Mouse (Mus musculus) urinary bladder, postnatal 36 days (tissue): ENCODE results near the gene Slc8a1.
A peak's percentile ranks its signal among the peaks of the same experiment; 100 is the strongest.

Source experiments
- DNase-seq, 2 experiments: peaks; one replicate each; pipeline ENCODE4 v3.0.0; 2022; ENCODE audit warnings: low spot score in 2 of 2, mixed read lengths in 1 of 2

Slc8a1 gene

DNA sequence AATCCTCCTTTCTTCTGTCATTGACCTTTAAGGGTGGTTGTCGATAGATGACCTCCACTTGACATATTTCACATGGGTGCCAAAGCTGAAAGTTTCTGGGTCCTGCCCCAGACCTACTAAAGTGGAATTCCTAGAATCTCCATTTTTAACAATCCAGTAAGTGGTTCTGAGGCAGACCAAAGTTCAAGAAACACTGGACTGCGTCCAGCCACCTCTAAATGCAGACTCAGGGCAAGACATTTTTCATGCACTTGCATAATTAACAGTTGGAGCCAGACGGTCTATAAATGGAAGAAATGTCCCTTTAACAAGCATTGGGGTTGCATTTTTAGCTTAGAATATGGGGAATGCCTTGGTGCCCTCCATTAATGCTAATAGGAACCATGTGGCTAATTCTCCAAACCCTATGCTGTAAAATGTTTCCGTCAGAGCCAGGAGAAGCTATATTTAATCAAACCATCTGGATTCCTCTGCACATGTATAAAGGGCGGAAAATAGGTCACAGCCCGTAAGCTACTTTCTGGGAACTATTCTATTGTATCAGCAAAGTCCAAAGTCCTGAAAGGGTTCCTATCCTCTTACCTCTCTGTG is 224.7 kb downstream of the Slc8a1 start:
- DNase-seq: no peak

DNA sequence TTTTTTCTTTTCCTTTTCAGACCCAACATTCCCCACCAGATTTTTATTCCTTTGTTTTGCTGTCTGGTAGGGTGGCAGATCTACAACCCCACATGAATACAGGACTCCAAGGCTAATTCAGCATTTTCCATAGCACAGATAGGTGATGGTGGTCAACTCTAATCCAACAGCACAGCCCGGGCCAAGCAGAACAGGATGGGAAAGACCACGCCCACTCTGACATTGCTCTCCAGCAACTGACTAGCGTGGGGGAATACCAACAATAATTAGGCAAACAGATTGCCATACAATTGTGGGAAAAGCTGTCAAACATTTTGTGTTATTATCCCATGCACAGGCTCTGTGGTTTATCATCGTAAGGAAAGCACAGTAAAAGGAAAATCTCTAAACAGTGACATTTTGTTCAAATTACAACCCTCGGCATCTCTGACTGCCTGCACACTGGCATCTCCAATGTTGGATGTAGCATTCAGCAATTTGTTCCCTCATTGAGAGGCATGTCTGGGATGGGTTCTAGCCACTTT is 233.0 kb downstream of the Slc8a1 start:
- DNase-seq: no peak

DNA sequence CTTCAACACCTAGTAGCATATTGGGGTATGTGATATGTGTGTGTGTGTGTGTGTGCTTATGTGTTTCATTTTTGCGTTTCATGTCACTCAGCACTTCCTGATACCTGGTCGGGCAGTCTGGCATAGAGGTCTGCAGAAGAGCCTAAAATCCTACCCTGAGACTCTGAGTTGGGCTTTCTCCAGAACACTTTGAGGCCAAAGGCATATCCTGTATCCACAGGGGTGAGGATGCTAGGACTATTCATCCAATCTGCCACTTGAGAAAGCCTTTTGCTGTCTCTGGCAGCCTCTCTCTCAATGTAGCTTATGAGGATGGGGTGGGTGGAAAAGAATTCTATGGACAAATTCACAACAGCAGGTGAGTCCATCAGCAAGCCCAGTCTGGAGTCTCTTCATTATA is 234.1 kb downstream of the Slc8a1 start:
- no peak for DNase-seq

DNA sequence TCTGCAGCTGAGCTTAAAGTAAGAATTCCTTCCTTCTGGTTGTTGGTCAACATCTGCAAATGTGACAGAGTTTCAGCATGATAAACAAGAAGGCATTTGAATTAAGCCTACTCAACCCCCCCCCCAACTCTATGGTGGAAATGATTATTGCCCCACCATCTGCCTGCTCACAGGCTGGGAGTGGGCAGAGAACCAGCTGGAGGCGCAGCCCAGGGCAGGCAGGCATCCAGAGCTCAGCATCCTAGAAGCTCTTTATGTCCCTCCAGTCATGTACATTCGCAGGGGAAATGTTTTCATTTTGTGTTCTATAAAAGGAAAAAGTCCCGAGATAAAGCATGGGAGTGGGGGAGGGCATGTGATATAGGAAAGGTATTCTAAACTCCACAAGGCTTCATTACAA is 235.4 kb downstream of the Slc8a1 start:
- DNase-seq: no peak

GRCm38 (mm10) chr17:81500686-81501407 is 237.3 kb downstream of the Slc8a1 start:
- DNase-seq: no peak

DNA sequence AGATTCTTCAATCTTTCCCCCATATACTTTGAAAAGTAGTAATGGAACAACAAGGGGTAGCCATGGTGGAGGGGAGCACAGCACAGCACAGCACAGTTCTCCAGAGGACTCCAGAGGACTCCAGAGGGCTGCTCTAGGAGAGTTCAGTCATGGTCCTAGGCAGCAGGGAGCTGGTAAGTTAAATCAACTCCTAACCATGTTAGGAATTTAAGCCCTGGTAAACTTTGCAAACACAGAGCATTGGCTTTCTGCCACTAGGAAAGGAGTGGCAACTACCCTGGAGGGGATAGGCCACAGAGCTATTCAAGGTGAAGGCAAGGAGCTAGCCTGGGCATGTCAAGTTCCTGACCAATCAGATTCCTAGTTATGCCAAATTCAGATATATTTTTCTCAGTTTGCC is 240.3 kb downstream of the Slc8a1 start:
- peak; percentile 33 to 58 for DNase-seq

DNA sequence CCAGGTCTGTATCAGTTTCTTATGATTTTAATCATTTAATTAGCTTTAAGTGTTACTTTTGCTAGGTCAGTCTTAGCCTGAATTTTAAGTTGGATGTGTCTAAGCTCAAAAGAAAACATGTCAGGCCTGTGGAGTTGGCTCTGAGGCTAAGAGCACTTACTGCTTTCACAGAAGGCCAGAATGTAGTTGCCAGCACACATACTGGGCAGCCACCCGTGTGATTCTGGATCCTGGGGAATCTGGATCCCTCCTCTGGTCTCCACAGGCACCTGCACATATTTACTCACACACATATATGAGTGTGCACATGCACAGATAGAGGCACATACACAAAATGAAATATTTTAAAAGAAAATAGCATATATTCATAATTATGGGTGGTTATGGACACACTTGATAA is 241.6 kb downstream of the Slc8a1 start:
- no peak for DNase-seq

DNA sequence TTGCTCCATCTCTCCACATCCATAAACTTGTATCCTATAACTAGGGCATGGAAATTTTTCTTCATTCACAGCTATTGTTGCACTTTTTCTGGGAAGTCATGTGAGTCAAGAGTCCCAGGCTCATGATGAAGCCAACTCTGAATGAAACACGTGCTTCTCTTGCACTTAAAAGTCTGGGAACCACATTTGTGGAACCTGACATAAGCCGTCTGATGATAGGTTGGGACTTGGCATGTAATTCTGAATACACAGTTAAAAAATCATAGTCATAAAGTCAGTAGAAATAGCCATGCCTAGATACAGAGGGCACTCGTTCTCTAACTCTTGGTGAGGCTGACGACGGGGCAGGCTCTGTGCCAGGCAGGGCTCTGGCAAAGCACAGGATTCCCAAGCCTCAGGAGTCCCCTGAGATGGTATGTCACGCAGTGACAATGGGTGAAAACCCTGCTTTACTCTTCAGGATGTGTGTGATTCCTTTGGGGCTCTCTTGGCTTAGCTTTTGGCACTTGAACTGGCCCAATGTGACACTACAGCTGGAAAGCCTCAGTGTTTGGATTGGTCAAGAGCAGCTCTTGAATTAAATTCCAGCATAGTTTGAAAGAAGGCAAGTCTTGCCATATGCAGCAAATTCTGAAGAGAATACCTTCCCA is 245.8 kb downstream of the Slc8a1 start:
- DNase-seq: peak in 1 of 2 experiments; percentile 33

DNA sequence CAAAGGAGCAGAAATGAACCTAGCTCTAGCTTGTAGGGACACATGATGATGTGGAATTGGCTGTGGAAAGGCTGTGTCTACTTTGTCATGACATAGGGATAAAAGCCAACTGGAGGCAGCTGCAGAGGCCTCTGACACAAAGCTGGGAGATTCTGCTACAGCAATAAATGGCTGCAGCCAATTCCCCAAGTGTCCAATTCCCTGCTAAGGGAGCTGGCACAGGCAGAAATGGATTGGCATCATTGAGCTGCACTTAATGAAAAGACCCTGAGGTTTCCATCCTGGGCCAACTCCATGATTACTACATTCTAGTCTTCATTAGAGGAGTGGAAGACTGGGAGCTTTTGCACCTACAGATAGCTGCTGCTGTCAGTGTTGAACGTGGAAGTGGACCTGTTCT is 251.8 kb downstream of the Slc8a1 start:
- DNase-seq: no peak

GRCm38 (mm10) chr17:81481843-81482490 is 256.2 kb downstream of the Slc8a1 start:
- peak in 1 of 2 experiments; percentile 26 for DNase-seq

DNA sequence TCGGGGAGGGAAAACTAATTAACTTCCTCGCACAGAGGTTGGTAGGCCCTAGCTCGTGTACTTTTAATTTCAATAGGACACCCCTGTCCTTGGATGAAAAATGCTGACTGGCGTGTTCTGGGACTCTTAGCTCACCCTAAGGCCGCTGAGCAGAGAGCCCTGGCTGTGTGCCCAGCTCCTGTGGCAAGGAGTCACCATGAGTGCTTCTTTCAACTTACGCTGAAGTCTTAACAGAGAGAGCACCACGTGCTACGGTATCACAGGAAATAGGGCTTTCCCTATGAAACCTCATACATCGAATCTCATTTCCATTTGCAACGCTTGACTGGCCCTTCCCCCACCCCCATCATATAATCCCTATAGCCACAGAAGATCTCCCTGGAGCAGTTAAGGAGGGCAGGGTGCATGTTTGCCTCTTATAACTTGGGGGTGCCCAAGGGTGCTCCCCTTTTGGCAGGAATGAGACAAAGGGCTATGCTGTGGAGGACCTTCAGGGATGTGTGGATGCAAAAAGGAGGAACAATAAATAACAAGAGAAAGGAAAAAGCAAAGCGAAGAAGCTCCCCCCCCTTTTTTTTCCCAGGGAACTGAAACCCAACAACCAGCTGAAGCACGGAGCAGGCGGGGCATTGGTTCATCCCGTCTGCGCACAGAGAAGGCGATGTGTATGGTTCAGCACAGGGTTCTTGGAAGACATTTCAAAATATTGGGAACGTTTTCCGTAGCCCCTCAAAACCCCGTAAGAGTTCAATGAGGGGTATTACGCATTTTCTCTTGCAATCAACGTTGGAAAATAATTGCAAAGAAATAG is 257.6 kb downstream of the Slc8a1 start:
- DNase-seq: peak; percentile 15 to 73

GRCm38 (mm10) chr17:81479807-81480206 is 258.4 kb downstream of the Slc8a1 start:
- no peak for DNase-seq

DNA sequence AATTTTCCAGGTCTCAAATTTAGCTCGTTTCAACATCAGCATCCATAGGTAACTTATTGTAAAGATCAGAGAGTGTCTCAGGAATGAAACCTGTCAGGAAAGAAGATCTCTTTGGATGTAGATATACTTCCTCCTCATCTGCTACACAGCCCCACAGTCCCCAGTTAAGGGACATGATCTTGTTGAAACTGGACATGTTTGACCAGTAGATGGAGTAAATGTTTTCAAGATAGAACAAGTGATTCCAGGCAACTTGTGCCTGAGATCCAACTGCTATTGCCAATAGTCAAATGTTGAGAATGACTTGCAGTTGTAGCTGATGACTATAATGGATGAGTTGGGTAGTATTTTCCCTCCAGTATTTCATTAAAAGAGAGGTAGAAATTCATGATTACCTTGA is 260.8 kb downstream of the Slc8a1 start:
- no peak for DNase-seq

DNA sequence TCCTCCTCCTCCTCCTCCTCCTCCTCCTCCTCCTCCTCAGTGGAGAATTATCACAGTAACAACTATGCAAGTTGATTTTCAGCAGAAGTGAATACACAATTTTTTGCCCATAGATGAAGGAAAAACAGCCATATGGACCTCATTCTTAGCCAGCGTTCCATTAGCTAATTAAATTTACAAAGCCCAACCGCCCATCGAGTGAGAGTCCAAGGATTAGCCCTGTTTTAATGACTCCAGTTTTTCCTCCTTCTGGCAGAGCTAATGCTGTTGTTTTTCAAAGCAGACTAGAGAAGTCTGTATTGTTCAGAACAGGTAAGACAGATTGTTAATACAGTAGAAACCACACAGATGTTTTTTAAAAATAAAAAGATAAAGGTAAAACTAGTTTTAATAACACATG is 264.8 kb downstream of the Slc8a1 start:
- DNase-seq: no peak

DNA sequence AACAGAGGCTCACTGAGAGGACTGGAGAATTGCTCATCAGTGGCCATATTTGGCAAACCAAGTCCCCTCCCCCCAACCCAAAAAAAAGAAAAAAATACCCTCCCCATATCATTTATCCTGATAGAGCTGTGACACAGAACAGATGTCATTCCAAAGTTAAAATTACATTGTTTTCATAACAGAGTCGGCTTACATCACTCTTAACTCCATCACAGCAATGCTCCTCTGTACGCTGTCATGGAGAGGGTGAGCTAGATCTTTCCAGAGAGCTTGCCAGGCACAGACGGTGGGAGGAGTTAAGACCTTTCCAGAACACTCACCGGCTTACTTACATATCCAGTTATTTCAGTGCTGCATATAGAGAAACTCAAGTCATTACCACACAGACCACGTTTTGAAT is 269.2 kb downstream of the Slc8a1 start:
- DNase-seq: no peak

DNA sequence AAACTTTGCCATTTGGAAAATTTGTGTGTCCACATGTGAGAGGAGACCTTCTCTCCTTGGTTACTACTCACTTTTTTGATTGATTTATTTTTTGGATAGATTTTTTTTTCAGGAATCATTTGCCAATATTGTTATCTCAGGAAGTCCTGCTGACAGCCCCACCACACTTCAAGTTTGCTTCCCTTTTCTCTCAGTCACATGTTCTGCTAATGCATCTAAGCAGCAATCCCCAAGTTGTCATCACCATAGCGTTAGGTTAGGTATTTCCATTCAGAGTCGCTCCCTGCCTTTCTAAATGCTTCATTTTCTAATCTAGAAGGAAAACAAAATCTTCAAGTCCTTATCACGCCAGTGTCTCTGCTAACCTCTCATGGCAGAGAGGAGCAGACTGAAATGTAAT is 278.8 kb downstream of the Slc8a1 start:
- no peak for DNase-seq

- no peak for DNase-seq
Observed at GRCm38 (mm10) chr17:81455977-81456376, 282.2 kb downstream of the Slc8a1 start.

GRCm38 (mm10) chr17:81455269-81455668 is 282.9 kb downstream of the Slc8a1 start:
- DNase-seq: no peak

DNA sequence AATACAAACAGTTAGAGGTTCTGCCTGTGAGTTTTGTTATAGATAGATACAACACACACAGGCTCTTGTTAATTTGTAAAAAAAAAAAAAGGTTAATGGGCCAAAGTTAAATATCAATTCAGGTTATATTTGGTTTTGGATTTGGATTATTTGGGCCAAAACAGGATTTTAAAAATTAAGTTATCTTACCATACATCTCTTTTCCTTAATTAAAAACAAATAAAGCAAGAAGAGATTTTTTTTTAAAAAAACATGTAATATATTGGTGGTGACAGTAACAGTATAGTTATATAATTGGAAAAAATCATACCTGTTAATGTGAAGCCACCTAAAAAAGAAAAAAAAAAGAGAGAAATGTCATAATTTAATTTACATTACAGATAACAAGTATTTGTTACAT is 296.7 kb downstream of the Slc8a1 start, which contains the start of gene Gm11096:
Gm11096 (plus strand) TSS at position 301 of the 400 bp plus-strand sequence.
- no peak for DNase-seq

DNA sequence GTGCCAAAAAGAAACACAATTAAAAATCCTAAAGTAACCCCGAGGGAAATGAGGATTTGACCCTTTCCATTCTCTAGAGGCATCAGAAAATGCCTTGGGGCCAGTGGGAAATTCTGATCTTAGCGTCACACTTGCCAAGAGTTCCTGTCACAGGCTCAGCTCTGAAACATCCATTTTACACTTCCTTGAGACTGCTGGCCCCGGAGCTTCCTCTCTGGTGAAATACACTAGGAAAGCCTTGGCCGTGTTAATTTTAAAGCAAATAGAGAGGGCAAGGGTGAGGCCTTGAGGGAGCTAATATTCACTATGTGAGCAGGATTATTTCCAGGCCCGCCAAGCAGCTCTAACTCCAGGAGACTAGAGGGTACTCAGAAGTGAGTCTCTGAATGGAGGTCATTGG is 305.0 kb downstream of the Slc8a1 start:
- DNase-seq: no peak

- DNase-seq: no peak
Observed at GRCm38 (mm10) chr17:81432733-81433132, 305.4 kb downstream of the Slc8a1 start.
